ENCODE assay signal across 18 mouse cellular contexts in genomic region chr6:77324327-77324726, GRCm38 (mm10).
"Had no signal": no experiment of that assay in that cellular context is flagged by ENCODE, and none has a peak within 500 bp of the region (broad histone marks: within the 10 kb centered on the region; RNA-seq: fewer than 3 reads in every experiment).

No protein-coding gene starts in this region.

- H3K27me3 ChIP-seq: liver, embryonic 13.5 days; liver, embryonic 15.5 days; lung, embryonic 15.5 days; midbrain, embryonic 12.5 days; neural tube, embryonic 12.5 days; stomach, embryonic 15.5 days had no signal

- H3K4me1 ChIP-seq: liver, embryonic 13.5 days; liver, embryonic 15.5 days; lung, embryonic 15.5 days; midbrain, embryonic 10.5 days; midbrain, embryonic 12.5 days; neural tube, embryonic 12.5 days; stomach, embryonic 15.5 days had no signal

- ATAC-seq: liver, postnatal 0 days; lung, postnatal 0 days; midbrain, embryonic 16.5 days had no signal

- DNase-seq: liver, embryonic 13.5 days; liver, postnatal 0 days; lung, adult 2 months; lung, postnatal 14 days; lung, postnatal 4 days; thymus, adult 18-20 months; thymus, postnatal 14 days; thymus, postnatal 36 days had no signal

- H3K9me3 ChIP-seq: liver, embryonic 13.5 days; liver, embryonic 15.5 days; lung, embryonic 15.5 days; midbrain, embryonic 10.5 days; midbrain, embryonic 12.5 days; neural tube, embryonic 12.5 days; stomach, embryonic 15.5 days had no signal

- H3K9ac ChIP-seq: liver, embryonic 13.5 days; liver, embryonic 15.5 days; liver, postnatal 0 days; lung, embryonic 15.5 days; midbrain, embryonic 12.5 days; neural tube, embryonic 12.5 days; stomach, embryonic 15.5 days had no signal

- H3K36me3 ChIP-seq: liver, embryonic 13.5 days; liver, embryonic 15.5 days; lung, embryonic 15.5 days; midbrain, embryonic 10.5 days; midbrain, embryonic 12.5 days; neural tube, embryonic 12.5 days; stomach, embryonic 15.5 days had no signal

- H3K4me3 ChIP-seq: liver, embryonic 13.5 days; liver, embryonic 15.5 days; lung, embryonic 15.5 days; midbrain, embryonic 10.5 days; midbrain, embryonic 12.5 days; myocyte; neural tube, embryonic 12.5 days; stomach, embryonic 15.5 days had no signal

- H3K27ac ChIP-seq: liver, embryonic 13.5 days; liver, embryonic 15.5 days; lung, embryonic 15.5 days; midbrain, embryonic 10.5 days; midbrain, embryonic 12.5 days; neural tube, embryonic 12.5 days; stomach, embryonic 15.5 days; stomach, postnatal 0 days had no signal

- H3K4me2 ChIP-seq: liver, embryonic 13.5 days; liver, embryonic 15.5 days; lung, embryonic 15.5 days; midbrain, embryonic 12.5 days; neural tube, embryonic 12.5 days; stomach, embryonic 15.5 days had no signal
